Mouse (Mus musculus): ENCODE results near the gene Heatr4. TPM values are rescaled to one million over a fixed set of nuclear protein-coding genes. Genes with fewer than 3 reads are reported as not detected.
"Not testable (repeated sequence)": the region's sequence is repeated elsewhere in the genome, so short reads cannot be mapped to it uniquely, and the experiment has no call there.

The Heatr4 gene
- total RNA-seq, 1 experiment from 2014 or later, result not detected

DNA sequence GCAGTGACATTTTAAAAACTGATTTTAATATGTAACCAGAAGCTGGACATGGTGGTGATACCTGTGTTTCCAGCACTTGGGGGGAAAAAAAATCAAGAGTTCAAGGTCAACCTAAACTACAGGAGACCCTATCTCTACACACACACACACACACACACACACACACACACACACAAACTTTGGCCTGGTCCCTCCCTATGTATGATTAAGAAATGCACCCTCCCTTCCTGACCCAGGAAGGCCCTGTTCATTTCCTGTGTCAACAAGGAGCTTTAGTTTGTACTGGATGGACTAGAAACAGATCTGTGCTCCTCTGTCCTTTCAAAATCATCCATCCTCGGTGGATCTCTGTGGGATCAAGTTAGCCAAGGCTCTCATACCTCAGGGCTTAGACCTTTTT is 46.1 kb downstream of the Heatr4 start:
- not testable (repeated sequence) for DNase-seq

DNA sequence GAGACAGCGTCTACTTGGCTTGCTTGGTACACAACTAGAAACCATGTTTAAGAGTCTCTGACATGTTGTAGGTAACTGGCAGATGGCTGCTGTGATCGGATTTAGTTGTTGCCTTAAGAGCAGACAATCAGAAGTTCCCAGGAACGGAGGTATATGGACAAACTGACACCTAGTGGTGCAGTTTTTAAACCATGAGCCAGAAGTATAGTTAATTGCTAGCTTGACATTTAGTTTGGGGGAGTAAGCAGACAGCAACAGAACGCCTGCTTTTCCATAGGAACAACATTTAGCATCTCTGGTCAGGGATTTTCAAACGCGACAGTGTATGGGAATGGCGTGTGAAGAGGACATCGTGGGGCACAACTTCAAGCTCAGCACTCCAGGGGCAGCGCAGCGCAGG is 47.1 kb downstream of the Heatr4 start:
- no peak for DNase-seq

DNA sequence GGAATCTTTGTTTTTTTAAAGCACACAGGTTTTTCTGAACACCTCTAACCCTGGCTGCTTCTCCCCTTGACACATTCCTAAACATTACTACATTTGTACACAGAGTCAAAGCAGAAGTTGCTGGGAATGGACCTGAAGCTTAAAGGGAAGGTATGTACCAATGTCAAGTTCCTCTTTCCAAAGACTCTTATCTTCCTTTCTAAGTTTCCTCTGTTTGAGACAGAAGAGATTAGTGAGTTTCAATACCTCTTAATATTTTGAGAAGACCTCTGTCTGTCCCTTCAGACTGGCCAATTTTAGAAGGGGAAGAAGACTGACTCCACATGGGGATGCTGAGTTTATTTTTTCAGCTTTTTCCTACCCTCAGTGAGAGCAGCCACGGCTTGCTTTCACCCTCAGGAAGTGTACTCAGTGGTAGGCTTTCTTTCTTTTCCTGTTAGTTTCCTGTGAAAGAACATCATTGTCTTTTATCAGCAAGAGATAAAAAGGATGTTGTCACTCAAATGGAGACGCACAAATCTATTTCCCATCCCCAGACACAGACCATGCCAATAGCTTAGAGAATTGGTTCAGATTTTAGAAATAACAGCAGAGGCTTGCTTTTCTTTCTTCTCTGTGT is 55.4 kb downstream of the Heatr4 start:
- DNase-seq, result no peak

DNA sequence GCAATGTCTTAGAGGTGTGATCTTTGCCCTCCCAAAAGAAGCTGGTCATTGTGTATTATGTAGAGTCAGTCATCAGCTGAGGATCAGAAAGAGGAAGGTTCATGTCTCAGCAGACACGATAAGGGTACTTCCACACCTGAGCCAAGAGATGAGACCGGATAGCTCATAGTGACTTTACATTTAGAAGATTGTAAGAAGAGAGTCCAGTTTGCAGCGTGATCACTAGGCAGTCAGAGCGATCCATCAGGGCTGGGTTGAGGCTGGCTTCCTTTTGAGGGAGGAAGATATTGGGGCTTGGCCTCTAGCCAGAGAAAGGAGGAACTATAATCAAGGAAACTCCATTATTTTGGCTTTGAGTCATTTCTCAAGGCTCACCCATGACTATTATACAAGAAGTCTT is 56.9 kb downstream of the Heatr4 start:
- peak; percentile 27 for DNase-seq

DNA sequence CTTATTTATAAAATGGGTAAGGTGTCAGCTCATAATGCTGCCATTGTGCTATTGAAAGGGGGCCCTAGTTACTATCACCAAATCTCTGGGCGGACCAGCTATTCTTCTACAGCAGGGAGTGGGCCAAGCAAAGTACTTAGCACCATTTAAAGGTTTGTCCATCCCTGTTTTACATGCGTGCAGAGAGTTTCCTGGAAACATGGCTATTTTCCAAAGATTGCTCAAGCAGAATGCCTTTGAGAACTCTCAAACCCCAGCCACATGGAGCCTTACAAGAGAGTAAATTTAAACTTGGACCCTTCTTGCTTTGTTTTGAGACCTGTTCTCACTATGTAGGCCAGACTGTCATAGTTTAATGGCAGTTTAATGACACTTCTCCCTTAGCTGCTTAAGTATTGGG is 58.6 kb downstream of the Heatr4 start:
- no peak for DNase-seq

DNA sequence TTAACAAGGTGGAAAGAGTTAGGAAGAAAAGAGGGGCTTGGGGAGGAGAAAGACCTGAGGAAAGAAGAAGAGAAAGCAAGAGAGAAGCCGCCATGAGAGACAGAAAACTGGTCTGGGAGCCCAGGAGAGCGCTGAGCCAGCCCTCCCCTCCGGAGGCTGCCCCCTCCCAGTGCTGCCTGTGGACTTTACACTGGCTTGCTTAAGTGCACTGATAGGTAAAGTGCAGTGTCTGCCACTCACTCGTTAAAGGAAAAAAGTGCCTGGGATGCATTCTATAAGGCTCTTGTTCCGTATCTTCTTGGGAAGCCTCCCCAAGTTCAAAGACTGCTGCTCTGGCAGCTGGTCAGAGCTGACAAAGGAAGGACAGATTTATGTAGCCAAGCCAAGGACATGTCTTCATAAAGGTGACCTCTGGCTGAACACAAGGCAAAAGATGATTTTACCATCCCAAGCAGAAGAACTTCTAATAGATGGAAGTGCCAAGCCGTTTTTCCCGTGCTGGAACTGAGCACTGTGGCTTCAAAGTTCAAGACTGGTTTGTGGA is 59.4 kb downstream of the Heatr4 start:
- no peak for DNase-seq

DNA sequence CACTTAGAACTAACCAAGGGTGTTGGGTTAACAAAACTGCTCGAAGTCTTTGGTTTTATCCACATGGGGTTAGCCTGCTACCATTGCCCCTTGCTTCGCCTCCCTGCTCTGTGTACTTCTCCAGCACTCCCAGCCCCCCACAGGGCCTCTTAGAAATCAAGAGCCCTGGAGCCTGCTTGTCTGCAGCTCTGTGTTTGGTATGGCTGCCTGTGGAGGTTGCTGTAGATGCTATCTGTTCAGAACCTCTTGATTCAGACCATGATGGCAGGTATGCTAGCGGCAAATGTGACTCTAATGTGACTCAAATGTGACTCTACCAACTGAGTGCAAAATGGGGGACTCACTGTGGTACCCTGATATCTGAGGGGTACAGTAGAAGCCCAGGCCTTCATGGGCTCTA is 60.3 kb downstream of the Heatr4 start:
- no peak for DNase-seq

DNA sequence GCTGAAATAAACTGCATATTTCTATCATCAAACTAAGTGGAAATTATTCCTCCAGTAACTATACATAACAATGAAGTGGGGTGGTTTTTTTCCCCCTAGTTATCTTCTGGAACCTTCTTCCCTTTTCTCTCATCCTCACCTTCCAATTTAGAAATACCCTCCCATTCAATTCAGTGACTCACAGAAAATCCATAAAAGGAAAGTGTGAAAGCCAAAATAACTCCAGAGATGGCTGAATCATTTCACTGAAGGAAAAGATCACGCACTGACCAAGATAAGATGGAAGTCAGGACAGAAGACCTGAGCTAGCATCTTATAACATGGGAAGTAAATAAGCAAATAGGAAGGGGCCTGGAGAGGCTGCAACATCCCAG is 61.2 kb downstream of the Heatr4 start:
- DNase-seq, result no peak

DNA sequence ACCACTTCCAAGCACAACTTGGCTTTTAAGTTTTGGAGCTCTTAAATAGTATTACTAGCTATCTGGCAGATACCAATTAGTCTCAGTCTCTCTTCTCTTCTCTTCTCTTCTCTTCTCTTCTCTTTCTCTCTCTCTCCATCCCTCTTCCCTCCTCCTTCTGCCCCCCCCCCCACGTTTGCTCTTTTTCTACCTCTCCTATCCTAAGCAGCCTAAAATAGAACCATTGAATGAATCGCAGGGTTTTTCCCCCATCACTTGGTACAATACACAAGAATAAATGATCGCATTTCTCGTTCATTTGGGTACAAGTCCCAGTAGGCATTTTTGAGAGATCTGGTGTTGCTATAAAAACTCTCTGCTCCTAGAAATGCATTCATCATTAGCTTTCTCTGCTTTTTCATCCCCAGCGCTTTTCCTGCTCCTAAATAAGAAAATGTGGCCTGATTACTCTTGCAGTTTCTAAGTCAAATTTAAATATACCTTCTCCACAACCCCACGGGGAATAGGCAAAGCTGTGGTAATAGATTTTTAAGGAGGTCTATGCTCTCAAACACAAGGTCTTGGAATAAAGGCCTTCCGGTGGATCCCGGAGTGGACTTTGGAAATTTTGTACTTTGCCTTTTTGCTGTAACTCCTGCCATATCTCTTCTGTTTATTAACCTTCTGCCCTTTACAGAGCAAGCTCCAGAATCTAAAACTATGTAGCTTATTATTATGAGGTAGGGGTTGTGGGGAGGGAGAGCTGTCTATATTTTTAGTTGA is 61.7 kb downstream of the Heatr4 start:
- DNase-seq, result no peak

DNA sequence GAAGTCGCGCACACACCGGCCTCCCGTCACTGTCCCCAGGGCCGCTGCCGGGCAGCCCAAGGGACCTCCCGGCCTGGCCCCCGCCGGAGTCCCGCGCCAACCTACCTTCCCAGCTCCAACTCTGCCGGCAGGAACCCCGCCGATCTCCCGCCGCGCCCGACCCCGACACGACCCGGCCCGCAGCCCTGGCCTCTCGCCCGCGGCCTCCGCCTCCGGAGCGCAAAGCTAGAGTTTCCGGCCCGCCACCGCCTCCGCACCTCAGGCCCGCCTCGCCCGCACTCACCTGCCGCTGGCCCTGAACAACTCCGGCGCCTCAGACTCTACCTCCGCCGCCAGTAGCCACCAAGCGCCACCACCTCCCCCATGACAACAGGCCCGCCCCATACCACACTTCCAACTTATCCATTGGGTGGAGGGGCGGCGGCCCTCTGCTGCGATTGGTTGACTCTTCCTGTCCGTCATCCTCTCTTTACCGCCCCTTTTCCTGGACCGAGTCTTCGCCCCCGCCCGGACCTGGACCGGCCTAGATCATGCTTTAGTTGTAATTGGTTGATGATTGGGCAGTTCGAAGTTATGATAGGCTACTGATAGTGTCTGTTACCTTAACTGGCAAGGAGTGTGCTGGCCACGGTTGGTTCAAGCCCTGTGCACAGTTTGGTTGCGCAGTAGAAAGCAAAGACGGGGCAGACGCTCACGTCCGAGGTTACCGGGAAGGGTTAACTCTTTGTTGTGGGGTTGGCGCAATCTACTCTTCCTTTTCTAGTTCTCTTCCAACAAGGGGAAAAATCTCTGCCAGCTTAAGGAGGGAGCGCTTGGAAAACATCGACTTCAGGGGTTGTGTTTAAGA is 62.9 kb downstream of the Heatr4 start, which contains the start of gene Numb:
Gene Numb, minus strand, starts transcription at position 400 of the 847 bp plus-strand sequence.
- DNase-seq, result peak; percentile 99

DNA sequence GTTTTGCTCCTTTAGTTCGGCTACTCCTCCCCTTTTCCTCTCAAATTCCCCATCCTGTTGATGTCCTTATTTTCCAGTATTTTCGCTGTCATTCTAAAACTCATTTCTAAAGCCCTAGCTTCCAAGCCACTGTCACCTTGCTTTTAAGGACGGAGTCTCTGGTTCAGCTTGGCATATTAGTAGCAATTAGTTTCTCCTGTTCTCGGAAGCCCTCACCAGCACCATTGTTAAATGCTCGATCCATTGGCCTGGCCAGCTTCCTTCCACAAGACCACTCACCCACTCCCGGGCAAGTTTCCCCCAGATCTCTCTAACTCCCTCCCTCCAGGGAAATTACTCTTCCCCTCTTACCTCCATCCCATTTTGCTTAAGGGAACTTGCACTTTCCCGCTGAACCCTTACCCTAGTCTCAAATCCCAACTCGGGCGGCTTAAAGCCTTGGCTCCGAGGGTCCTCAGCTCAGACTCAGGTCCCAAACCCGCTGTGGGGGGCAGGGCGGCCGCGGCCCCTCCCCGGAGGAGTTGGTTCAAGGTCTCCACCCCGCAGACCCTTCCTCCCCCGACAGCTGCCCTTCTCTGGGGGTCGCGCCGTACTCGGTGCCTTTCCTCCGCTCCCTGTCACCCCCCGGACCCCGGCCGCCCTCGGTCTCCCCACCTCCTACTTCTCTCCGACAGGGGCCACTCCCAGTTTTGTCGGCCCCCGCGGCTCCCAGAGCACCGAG is 63.8 kb downstream of the Heatr4 start:
- DNase-seq, result peak; percentile 46

DNA sequence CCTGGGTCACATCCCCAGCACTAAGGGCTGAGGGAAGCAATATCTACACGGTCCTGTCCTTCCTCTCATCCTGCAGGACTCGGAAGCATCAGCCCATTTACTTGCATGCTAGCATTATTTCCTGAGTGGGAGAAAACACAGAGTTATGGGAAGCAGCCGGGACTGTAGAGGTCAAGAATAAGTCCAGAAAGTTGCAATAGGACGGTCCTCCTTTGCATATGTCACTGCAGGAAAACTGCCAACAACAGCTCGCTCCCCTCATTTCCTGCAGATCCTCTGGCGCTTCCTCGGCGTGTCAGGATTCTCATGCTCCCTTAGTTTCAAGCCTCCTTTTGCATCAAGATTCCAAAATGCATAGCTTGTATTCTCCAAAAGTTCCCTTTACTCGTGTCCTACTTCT is 67.8 kb downstream of the Heatr4 start:
- peak; percentile 24 for DNase-seq

DNA sequence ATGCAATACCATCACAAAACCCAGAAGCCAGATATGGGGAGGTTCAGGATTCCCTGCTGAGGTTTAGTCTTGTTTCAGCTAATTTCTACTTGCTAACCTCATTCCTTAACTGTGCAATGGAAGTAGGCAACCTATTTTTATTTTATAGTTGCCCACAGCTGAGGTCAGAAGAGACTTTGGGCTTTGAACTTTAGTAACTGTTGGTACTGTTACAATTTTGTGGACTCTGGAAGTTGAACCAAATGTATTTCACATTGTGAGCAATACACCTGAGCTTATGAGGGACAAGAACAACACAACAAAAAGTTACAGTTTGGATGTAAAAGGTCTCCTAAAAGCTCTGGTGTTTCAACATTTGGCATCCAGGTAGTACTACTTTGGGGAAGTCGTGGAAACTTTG is 69.9 kb downstream of the Heatr4 start:
- DNase-seq, result no peak

DNA sequence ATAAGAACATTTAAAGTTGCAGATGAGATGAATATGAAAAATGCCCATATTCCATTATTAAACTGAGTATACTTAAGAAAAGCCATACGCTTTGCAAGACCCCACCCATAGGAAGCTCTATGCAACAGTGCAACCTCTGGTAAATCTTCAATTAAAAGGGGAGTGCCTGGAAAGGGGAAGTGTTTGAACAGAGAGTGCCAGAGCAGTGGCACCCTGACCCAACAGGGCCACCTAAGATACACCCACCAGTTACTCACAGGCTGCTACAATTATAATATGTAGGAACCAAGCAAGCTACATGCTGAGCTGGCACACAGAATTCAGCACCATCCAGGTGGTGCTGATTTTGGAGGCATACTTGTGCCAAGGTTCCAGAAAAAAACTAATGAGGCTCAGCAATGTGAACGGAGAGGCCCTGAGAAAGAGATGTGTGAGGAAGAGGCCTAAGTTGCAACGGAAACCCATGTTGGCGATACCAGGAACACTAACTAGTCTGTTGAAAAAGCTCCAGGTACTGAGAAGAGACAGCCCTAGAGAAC is 70.4 kb downstream of the Heatr4 start:
- DNase-seq, result no peak

DNA sequence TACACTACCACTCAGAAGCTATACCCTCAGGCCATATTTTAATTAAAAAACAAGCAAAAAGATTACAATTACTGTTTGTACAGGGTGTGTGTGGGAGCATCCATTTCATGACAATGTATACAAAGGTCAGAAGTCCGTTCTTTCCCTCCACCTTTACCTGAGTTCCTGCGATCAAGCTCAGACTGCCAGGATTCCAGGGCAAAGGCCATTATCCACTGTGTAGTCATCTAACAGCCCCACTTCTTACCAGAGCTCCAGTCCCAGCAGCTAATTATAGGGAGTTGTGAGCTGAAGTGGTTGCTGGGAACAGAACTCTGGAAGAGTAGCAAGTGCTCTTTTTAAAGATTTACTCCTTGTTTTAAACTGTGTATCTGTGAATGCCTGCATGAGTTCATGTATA is 74.2 kb downstream of the Heatr4 start:
- no peak for DNase-seq

Other genes with a start within 250 kb of the Heatr4 start
- 8.5 and 9.1 TPM in 2 replicates for gene Papln, start 221.2 kb downstream of the Heatr4 start, total RNA-seq (2021)
- 40.7 and 47.3 TPM in 2 replicates for gene Numb, start 62.9 kb downstream of the Heatr4 start, total RNA-seq (2021)
- 13.8 and 15.0 TPM in 2 replicates for gene Riox1, start 34.2 kb downstream of the Heatr4 start, total RNA-seq (2021)
- 31.7 and 39.1 TPM in 2 replicates for gene Acot2, start 3.0 kb upstream of the Heatr4 start, total RNA-seq (2021)
- gene Acot1, start 24.6 kb upstream of the Heatr4 start, total RNA-seq (2021), result 8.0 and 20.7 TPM in 2 replicates
- gene Acot4, start 53.5 kb upstream of the Heatr4 start, total RNA-seq (2021), result 3.0 and 3.3 TPM in 2 replicates
- not detected in 2 replicates for gene Gm49366, start 54.1 kb upstream of the Heatr4 start, total RNA-seq (2021)
- gene Acot3, start 67.3 kb upstream of the Heatr4 start, total RNA-seq (2021), result 0.33 TPM in 1 of 2 replicates, not detected in the other
- gene Acot5, start 84.5 kb upstream of the Heatr4 start, total RNA-seq (2021), result 0.56 and 0.83 TPM in 2 replicates
- gene Acot6, start 115.8 kb upstream of the Heatr4 start, total RNA-seq (2021), result 4.7 and 5.5 TPM in 2 replicates
- 17.3 and 17.7 TPM in 2 replicates for gene Dnal1, start 129.5 kb upstream of the Heatr4 start, total RNA-seq (2021)
- 0.30 and 0.44 TPM in 2 replicates for gene Pnma1, start 163.6 kb upstream of the Heatr4 start, total RNA-seq (2021)
- gene Elmsan1, start 234.0 kb upstream of the Heatr4 start, total RNA-seq (2021), result 18.7 and 25.7 TPM in 2 replicates